Mouse (Mus musculus): ENCODE measurements at regions not wholly inside any gene's neighbourhood (a gene's known extent, or its start where the extent isn't known, plus 50 kb on each side); places are given as distances from the start of the nearest gene placed in this dataset.
A peak's percentile ranks its signal among the peaks of the same experiment; 100 is the strongest.

GRCm38 (mm10) chr14:120678533-120678932 is 200.3 kb downstream of the Rap2a start:
- Histone ChIP-seq H3K9ac (replicated peaks) (no peak overlapping the region), H3K4me2 (replicated peaks) (no peak overlapping the region), H3K4me1 (no peaks in the 10 kb centered on the region), H3K27me3 (no peaks in the 10 kb centered on the region), H3K36me3 (no peaks in the 10 kb centered on the region), H3K27ac (replicated peaks) (no peak overlapping the region), H3K9me3 (no peaks in the 10 kb centered on the region), H3K4me3 (no peak overlapping the region)
- ATAC-seq (replicated peaks) = no peak; the same call in 1 of the 2 replicates
- 83% methylated on average over 9 of the region's 9 CpGs for WGBS

- ATAC-seq (replicated peaks) = no peak
- no peaks in the 10 kb centered on the region for H3K27me3 ChIP-seq
- WGBS = 69% methylated on average over 2 of the region's 2 CpGs
- no peak overlapping the region for H3K4me3 ChIP-seq
- no peaks in the 10 kb centered on the region for H3K4me1 ChIP-seq
- H3K9ac ChIP-seq (replicated peaks) = no peak overlapping the region
- H3K27ac ChIP-seq (replicated peaks) = no peak overlapping the region
- no peak overlapping the region for H3K4me2 ChIP-seq (replicated peaks)
- no peaks in the 10 kb centered on the region for H3K36me3 ChIP-seq
- no peaks in the 10 kb centered on the region for H3K9me3 ChIP-seq
Observed at GRCm38 (mm10) chr14:120679072-120679471, 200.8 kb downstream of the Rap2a start.

GRCm38 (mm10) chr14:120680272-120680671 is 202.0 kb downstream of the Rap2a start:
- Histone ChIP-seq H3K4me2 (replicated peaks) (no peak overlapping the region), H3K36me3 (no peaks in the 10 kb centered on the region), H3K9me3 (no peaks in the 10 kb centered on the region), H3K27ac (replicated peaks) (no peak overlapping the region), H3K9ac (replicated peaks) (no peak overlapping the region), H3K4me3 (no peak overlapping the region), H3K4me1 (no peaks in the 10 kb centered on the region), H3K27me3 (no peaks in the 10 kb centered on the region)
- WGBS = 95% methylated on average over 2 of the region's 2 CpGs
- no peak for ATAC-seq (replicated peaks)

- Histone ChIP-seq H3K4me2 (replicated peaks) (no peak overlapping the region), H3K27ac (replicated peaks) (no peak overlapping the region), H3K4me1 (no peaks in the 10 kb centered on the region), H3K36me3 (no peaks in the 10 kb centered on the region), H3K27me3 (no peaks in the 10 kb centered on the region), H3K9me3 (no peaks in the 10 kb centered on the region), H3K4me3 (no peak overlapping the region), H3K9ac (replicated peaks) (no peak overlapping the region)
- WGBS = 93% methylated on average over 4 of the region's 4 CpGs
- ATAC-seq (replicated peaks) = no peak
Observed at GRCm38 (mm10) chr14:120685263-120685662, 207.0 kb downstream of the Rap2a start.

GRCm38 (mm10) chr14:120685877-120686276 is 207.6 kb downstream of the Rap2a start:
- Histone ChIP-seq H3K4me2 (replicated peaks) (no peak overlapping the region), H3K9me3 (no peaks in the 10 kb centered on the region), H3K4me3 (no peak overlapping the region), H3K36me3 (no peaks in the 10 kb centered on the region), H3K4me1 (no peaks in the 10 kb centered on the region), H3K27me3 (no peaks in the 10 kb centered on the region), H3K27ac (replicated peaks) (no peak overlapping the region), H3K9ac (replicated peaks) (no peak overlapping the region)
- WGBS = 95% methylated on average over 7 of the region's 7 CpGs
- ATAC-seq (replicated peaks) = no peak

- H3K9me3 ChIP-seq = no peaks in the 10 kb centered on the region
- no peak for ATAC-seq (replicated peaks)
- no peaks in the 10 kb centered on the region for H3K27me3 ChIP-seq
- H3K4me1 ChIP-seq = no peaks in the 10 kb centered on the region
- H3K9ac ChIP-seq (replicated peaks) = no peak overlapping the region
- no peaks in the 10 kb centered on the region for H3K36me3 ChIP-seq
- H3K4me2 ChIP-seq (replicated peaks) = no peak overlapping the region
- H3K4me3 ChIP-seq = no peak overlapping the region
- 90% methylated on average over 4 of the region's 4 CpGs for WGBS
- no peak overlapping the region for H3K27ac ChIP-seq (replicated peaks)
Observed at GRCm38 (mm10) chr14:120686751-120687150, 208.5 kb downstream of the Rap2a start.

- Histone ChIP-seq H3K4me3 (no peak overlapping the region), H3K9me3 (no peaks in the 10 kb centered on the region), H3K27me3 (no peaks in the 10 kb centered on the region), H3K36me3 (no peaks in the 10 kb centered on the region), H3K4me2 (replicated peaks) (no peak overlapping the region), H3K27ac (replicated peaks) (no peak overlapping the region), H3K4me1 (no peaks in the 10 kb centered on the region), H3K9ac (replicated peaks) (no peak overlapping the region)
- 83% methylated on average over 4 of the region's 4 CpGs for WGBS
- no peak for ATAC-seq (replicated peaks)
Observed at GRCm38 (mm10) chr14:120699378-120699777, 211.6 kb upstream of the Ipo5 start.

GRCm38 (mm10) chr14:120705301-120705801 is 205.7 kb upstream of the Ipo5 start:
- Histone ChIP-seq H3K27me3 (no peaks in the 10 kb centered on the region), H3K9ac (replicated peaks) (no peak overlapping the region), H3K36me3 (no peaks in the 10 kb centered on the region), H3K9me3 (no peaks in the 10 kb centered on the region), H3K4me3 (no peak overlapping the region), H3K4me2 (replicated peaks) (no peak overlapping the region), H3K27ac (replicated peaks) (no peak overlapping the region), H3K4me1 (no peaks in the 10 kb centered on the region)
- 82% methylated on average over 4 of the region's 4 CpGs for WGBS
- ATAC-seq (replicated peaks) = no peak

- Histone ChIP-seq H3K4me3 (no peak overlapping the region), H3K9me3 (no peaks in the 10 kb centered on the region), H3K9ac (replicated peaks) (no peak overlapping the region), H3K27ac (replicated peaks) (no peak overlapping the region), H3K27me3 (no peaks in the 10 kb centered on the region), H3K4me2 (replicated peaks) (no peak overlapping the region), H3K4me1 (no peaks in the 10 kb centered on the region), H3K36me3 (no peaks in the 10 kb centered on the region)
- ATAC-seq (replicated peaks) = no peak
- WGBS = 89% methylated on average over 4 of the region's 4 CpGs
Observed at GRCm38 (mm10) chr14:120710782-120711181, 200.2 kb upstream of the Ipo5 start.

GRCm38 (mm10) chr14:120720464-120721445 is 190.3 kb upstream of the Ipo5 start:
- Histone ChIP-seq H3K9ac (replicated peaks) (no peak overlapping the region), H3K4me2 (replicated peaks) (no peak overlapping the region), H3K27me3 (no peaks in the 10 kb centered on the region), H3K9me3 (no peaks in the 10 kb centered on the region), H3K36me3 (no peaks in the 10 kb centered on the region), H3K4me1 (0 out of 2 replicates have a peak, but pooled peaks cover 3% of the 10 kb centered on the region), H3K4me3 (no peak overlapping the region), H3K27ac (replicated peaks) (no peak overlapping the region)
- no peak for ATAC-seq (replicated peaks)
- WGBS = 77% methylated on average over 20 of the region's 20 CpGs

- Histone ChIP-seq H3K4me2 (replicated peaks) (no peak overlapping the region), H3K4me1 (0 out of 2 replicates have a peak, but pooled peaks cover 3% of the 10 kb centered on the region), H3K27ac (replicated peaks) (no peak overlapping the region), H3K36me3 (no peaks in the 10 kb centered on the region), H3K27me3 (no peaks in the 10 kb centered on the region), H3K9me3 (no peaks in the 10 kb centered on the region), H3K4me3 (no peak overlapping the region), H3K9ac (replicated peaks) (no peak overlapping the region)
- peak; percentile 51; the same call in 1 of the 2 replicates for ATAC-seq (replicated peaks)
- 46% methylated on average over 6 of the region's 6 CpGs for WGBS
Observed at GRCm38 (mm10) chr14:120721593-120722461, 189.2 kb upstream of the Ipo5 start.
